12 mouse cellular contexts compared by ENCODE assay signal in genomic region chr14:79516243-79516610, GRCm38 (mm10). TPM values are rescaled to one million over a fixed set of nuclear protein-coding genes. Genes with fewer than 3 reads are reported as not detected.
DNase-seq lines count a peak whose midpoint lies in the region; ATAC-seq and TF ChIP-seq lines count a peak whose summit lies in the region.
"Had no signal": no experiment of that assay in that cellular context is flagged by ENCODE, and none has a peak within 500 bp of the region (broad histone marks: within the 10 kb centered on the region; RNA-seq: fewer than 3 reads in every experiment).

No protein-coding gene starts in this region.

- peak overlapping the region; percentile 9; the same call in 1 of the 2 replicates for H3K4me2 ChIP-seq in kidney, embryonic 14.5 days (replicated peaks; ENCODE audit: low read depth, low read length)
- peak overlapping the region; percentile 71 for H3K4me2 ChIP-seq in liver, embryonic 13.5 days
- H3K4me2 ChIP-seq in stomach, postnatal 0 days (replicated peaks; ENCODE audit: low read depth): peak overlapping the region; percentile 38
- H3K4me2 ChIP-seq: forebrain, embryonic 13.5 days; heart, embryonic 11.5 days had no signal

- H3K36me3 ChIP-seq in kidney, embryonic 14.5 days (ENCODE audit: control insufficient read depth, insufficient read depth, low read length): no peaks in the 10 kb centered on the region
- no peaks in the 10 kb centered on the region for H3K36me3 ChIP-seq in liver, embryonic 13.5 days
- H3K36me3 ChIP-seq in stomach, postnatal 0 days (ENCODE audit: control insufficient read depth, insufficient read depth, low read length): no peaks in the 10 kb centered on the region

- WGBS in kidney, embryonic 14.5 days: 72% methylated on average over 5 of the region's 5 CpGs
- WGBS in liver, embryonic 13.5 days (ENCODE audit: insufficient replicate concordance): 34% methylated on average over 5 of the region's 5 CpGs
- WGBS in stomach, postnatal 0 days: 44% methylated on average over 5 of the region's 5 CpGs

- no peak for TF ChIP-seq EP300 in stomach, postnatal 0 days (optimal IDR thresholded peaks at IDR 0.05)

- H3K9ac ChIP-seq in kidney, embryonic 14.5 days (ENCODE audit: low read depth, low read length): no peak overlapping the region
- peak overlapping the region; percentile 62 for H3K9ac ChIP-seq in liver, embryonic 13.5 days
- peak overlapping the region; percentile 28 for H3K9ac ChIP-seq in stomach, postnatal 0 days (ENCODE audit: low read length)
- H3K9ac ChIP-seq: forebrain, embryonic 13.5 days had no signal

- 0 out of 2 replicates have a peak overlapping the region, but pooled peaks have one; percentile 16 for H3K4me3 ChIP-seq in kidney, embryonic 14.5 days (ENCODE audit: low read length)
- H3K4me3 ChIP-seq in liver, embryonic 13.5 days (replicated peaks): peak overlapping the region; percentile 44
- peak overlapping the region; percentile 18 for H3K4me3 ChIP-seq in stomach, postnatal 0 days (ENCODE audit: low read depth, low read length)
- H3K4me3 ChIP-seq: forebrain, embryonic 13.5 days had no signal

- ATAC-seq in kidney, embryonic 14.5 days (ENCODE audit: low FRiP score, low TSS enrichment): no peak
- ATAC-seq in liver, embryonic 13.5 days (ENCODE audit: low read depth): no peak
- ATAC-seq in stomach, postnatal 0 days (ENCODE audit: low FRiP score, low TSS enrichment): no peak
- ATAC-seq: forebrain, embryonic 13.5 days had no signal

- H3K9me3 ChIP-seq in kidney, embryonic 14.5 days (ENCODE audit: control insufficient read depth, low read length): no peaks in the 10 kb centered on the region
- H3K9me3 ChIP-seq in liver, embryonic 13.5 days (replicated peaks): no peaks in the 10 kb centered on the region
- no peaks in the 10 kb centered on the region for H3K9me3 ChIP-seq in stomach, postnatal 0 days (ENCODE audit: control insufficient read depth, low read length)
- H3K9me3 ChIP-seq: forebrain, embryonic 13.5 days had no signal

- no peak for DNase-seq in kidney, adult 11 months
- peak; percentile 44 for DNase-seq in thymus, postnatal 25 days
- no peak for DNase-seq in thymus, postnatal 4 days
- no peak for DNase-seq in liver, embryonic 13.5 days
- no peak for DNase-seq in stomach, postnatal 0 days (ENCODE audit: low spot score)
- no peak for DNase-seq in ovary, postnatal 14 days (ENCODE audit: low spot score)
- no peak for DNase-seq in urinary bladder, postnatal 36 days (ENCODE audit: low spot score in 2 of 2)
- DNase-seq: adrenal gland, postnatal 25 days; cerebellum, postnatal 36 days had no signal

- no peaks in the 10 kb centered on the region for H3K4me1 ChIP-seq in kidney, embryonic 14.5 days (ENCODE audit: control insufficient read depth, insufficient read depth, low read length)
- H3K4me1 ChIP-seq in liver, embryonic 13.5 days (replicated peaks): peaks cover 66% of the 10 kb centered on the region
- 0 out of 2 replicates have a peak, but pooled peaks cover 2% of the 10 kb centered on the region for H3K4me1 ChIP-seq in stomach, postnatal 0 days (replicated peaks; ENCODE audit: control insufficient read depth, insufficient read depth)

- TF ChIP-seq CTCF in stomach, postnatal 0 days (IDR thresholded peaks at IDR 0.05; ENCODE audit: low read depth): no peak

- no peak overlapping the region for H3K27ac ChIP-seq in kidney, embryonic 14.5 days (ENCODE audit: low read depth, low read length)
- peak overlapping the region; percentile 79 for H3K27ac ChIP-seq in liver, embryonic 13.5 days
- H3K27ac ChIP-seq in stomach, postnatal 0 days (replicated peaks): peak overlapping the region; percentile 84
- H3K27ac ChIP-seq: forebrain, embryonic 13.5 days had no signal

- no peaks in the 10 kb centered on the region for H3K27me3 ChIP-seq in kidney, embryonic 14.5 days (ENCODE audit: control insufficient read depth, insufficient read depth, low read length)
- no peaks in the 10 kb centered on the region for H3K27me3 ChIP-seq in liver, embryonic 13.5 days
- no peaks in the 10 kb centered on the region for H3K27me3 ChIP-seq in stomach, postnatal 0 days (ENCODE audit: control insufficient read depth, insufficient read depth, low read length)
- H3K27me3 ChIP-seq: forebrain, embryonic 13.5 days had no signal

RNA-seq across cellular contexts. Expression of gene Wbp4, which starts 34.9 kb away (rescaled TPM):
- 47.1 and 64.8 TPM in 2 replicates for polyA plus RNA-seq in kidney, embryonic 14.5 days (2014; fragmentation: Nextera tagmentation; extraction: Ambion mirVana)
- 17.6 and 20.6 TPM in 2 replicates for polyA plus RNA-seq in liver, embryonic 13.5 days (2015; fragmentation: Nextera tagmentation; extraction: Ambion mirVana)
- 28.8 and 31.0 TPM in 2 replicates for polyA plus RNA-seq in stomach, postnatal 0 days (2015; fragmentation: Nextera tagmentation; extraction: Ambion mirVana)

RNA-seq across cellular contexts. Expression of gene Elf1, which starts 35.2 kb away (rescaled TPM):
- 13.9 and 18.5 TPM in 2 replicates for polyA plus RNA-seq in kidney, embryonic 14.5 days (2014; fragmentation: Nextera tagmentation; extraction: Ambion mirVana)
- 11.9 and 13.8 TPM in 2 replicates for polyA plus RNA-seq in liver, embryonic 13.5 days (2015; fragmentation: Nextera tagmentation; extraction: Ambion mirVana)
- 18.7 and 19.3 TPM in 2 replicates for polyA plus RNA-seq in stomach, postnatal 0 days (2015; fragmentation: Nextera tagmentation; extraction: Ambion mirVana)

Comparison
In these comparisons a context has a peak if more than half of its experiments do, and no peak if none do; other contexts are left out.
1. H3K4me2 ChIP-seq: peak in every context shown above with its lines; median percentile 71 in liver, embryonic 13.5 days; 38 in stomach, postnatal 0 days; 9 in kidney, embryonic 14.5 days.